Mouse (Mus musculus): ENCODE measurements around the gene Brd3.

Gene Brd3

DNA sequence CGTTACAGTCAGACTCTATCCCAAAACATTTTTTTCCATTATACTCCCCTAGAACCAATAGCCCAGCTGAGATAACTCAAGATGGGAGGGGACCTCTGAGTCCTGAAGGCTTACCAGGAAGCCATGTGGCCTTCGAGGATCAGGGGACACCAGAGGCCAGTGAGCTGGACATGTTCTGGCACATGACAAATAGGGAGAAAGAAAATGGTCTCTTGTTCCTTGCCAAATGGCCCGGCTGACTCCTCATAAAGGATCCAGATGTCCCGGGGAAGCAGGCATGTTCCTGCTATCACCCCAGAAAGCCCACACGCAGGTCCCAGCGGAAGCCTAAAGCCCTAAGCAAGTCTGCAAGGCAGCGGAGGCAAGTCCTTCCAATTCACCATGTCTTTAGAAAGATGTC lies 83.9 kb downstream of the Brd3 start:
- no peak for DNase-seq

DNA sequence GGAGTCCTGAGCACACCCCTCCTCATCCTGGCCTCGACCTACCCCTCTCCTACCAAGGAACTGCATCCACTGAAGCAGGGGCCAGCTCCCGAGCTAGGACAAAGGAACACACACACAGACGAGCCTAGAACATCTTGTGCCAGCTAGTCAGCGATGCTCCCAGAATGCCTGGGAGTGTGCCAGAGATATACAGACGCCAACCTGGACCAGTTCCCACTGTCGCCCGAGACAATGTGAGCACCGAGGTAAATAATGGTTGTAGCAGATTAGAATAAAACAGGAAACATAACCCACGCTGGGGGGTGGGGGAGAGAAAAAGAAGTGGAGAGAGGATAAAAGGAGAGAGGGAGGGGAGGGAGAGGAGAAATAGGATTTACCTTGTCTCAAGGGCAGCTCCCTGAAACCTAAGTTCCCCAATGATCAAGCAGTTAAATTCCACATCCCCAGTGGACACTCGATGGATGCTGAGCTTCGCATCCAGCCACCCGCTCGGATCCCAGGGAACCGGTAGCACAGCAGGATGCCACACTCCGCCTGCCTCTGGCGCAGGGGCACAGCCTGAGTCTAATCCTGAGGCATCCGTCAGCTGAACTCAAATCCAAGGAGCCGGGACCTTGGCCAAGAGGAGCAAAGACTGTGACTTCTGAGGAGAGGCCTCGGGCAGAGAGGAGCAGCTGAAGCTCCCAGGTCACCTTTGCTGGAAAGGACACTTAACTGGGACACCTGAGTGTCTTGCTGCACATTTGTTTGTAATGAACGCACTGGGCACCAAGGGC lies 86.0 kb downstream of the Brd3 start:
- no peak for DNase-seq

DNA sequence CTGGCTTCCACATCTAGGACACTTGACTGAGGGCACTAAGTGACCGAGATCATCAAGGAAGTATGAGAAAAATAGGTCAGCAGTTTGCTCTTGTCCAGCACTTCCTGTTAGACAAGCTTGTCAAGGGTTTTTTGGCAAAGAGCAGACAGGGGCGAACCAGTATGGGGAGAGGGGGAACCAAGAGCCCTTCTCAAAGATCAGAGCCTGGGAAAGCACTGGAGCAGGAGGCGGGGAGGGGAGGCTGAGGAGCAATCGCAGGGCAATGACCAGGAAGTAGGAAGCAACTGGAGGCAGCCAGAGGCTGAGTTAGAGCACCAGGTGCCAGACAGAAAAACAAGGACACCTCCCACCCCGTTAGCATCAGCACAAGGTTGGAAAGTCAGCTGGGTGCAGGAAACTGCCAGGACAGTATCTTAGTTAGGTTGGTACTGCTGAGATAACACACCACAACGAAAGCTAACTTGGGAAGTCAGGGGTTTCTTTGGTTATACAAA lies 88.8 kb downstream of the Brd3 start:
- no peak for DNase-seq

GRCm38 (mm10) chr2:27417648-27418153 lies 89.8 kb downstream of the Brd3 start:
- no peak for DNase-seq

GRCm38 (mm10) chr2:27416425-27416824 lies 91.0 kb downstream of the Brd3 start:
- no peak for DNase-seq

DNA sequence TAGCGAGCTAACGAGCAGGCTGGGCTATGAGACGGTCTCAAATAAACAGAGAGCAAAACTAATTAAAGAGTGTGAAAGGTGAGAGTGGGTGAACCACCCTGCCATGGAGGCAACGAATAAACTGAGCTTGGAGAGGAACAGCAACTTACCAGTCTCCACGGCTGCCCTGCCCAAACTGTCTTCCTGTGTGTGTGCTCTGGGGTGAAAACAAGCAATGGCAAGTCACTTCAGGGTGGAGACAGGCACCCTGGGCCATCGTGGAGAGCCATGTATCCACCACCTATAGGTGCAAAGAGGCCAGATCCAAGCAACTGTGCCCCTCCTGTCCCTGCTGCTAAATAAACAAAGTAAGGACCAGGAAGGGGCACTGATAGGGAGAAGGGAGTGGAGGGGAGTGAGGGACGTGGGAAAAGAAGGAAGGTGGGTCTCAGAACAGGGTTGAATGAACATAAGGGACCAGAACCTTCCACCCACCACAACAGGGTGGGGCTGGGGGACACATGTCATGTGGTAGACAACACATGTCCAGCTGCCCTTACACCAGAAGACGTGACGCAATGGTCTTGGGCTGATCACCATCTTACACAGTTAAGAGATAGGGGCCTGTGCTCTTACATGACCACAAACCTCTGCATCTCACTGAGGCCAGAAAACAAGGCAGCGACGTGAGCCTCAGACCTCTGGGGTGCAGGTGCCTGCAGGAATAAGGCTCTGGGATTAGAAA lies 92.2 kb downstream of the Brd3 start:
- DNase-seq, result peak; percentile 17

GRCm38 (mm10) chr2:27413936-27414657 lies 93.4 kb downstream of the Brd3 start:
- peak; percentile 47 for DNase-seq

- no peak for DNase-seq
Observed at GRCm38 (mm10) chr2:27413582-27413935, 93.9 kb downstream of the Brd3 start.

GRCm38 (mm10) chr2:27412245-27412800 lies 95.1 kb downstream of the Brd3 start:
- no peak for DNase-seq

GRCm38 (mm10) chr2:27411688-27412174 lies 95.7 kb downstream of the Brd3 start:
- peak; percentile 44 for DNase-seq

DNA sequence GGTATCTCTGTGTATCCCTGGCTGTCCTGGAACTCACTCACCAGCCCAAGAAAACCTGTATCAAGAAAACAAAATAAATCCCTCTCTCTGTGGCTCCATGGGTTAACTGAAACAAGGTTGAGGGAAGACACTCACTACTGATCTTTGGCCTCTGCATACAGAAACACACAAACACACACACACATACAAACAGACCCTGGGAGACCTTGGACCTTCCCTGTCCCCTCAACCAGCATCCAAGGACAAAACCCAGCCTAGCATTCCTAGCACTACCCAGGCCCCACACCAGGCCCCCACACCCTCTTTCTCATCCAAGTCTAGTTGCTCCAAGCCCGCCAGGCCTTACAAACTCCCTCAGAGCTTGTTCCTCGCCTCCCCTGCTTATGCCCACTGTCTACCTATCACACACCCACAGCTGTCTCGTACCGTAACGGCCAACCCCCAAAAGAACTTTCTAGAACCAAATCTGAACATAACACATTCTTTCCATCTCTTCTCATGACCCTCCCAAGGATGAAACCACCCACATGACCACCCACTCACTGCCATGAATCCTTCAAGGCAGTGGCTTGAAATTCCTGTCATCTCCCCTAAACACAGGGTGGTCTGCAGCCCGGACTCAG lies 96.8 kb downstream of the Brd3 start:
- DNase-seq, result no peak

DNA sequence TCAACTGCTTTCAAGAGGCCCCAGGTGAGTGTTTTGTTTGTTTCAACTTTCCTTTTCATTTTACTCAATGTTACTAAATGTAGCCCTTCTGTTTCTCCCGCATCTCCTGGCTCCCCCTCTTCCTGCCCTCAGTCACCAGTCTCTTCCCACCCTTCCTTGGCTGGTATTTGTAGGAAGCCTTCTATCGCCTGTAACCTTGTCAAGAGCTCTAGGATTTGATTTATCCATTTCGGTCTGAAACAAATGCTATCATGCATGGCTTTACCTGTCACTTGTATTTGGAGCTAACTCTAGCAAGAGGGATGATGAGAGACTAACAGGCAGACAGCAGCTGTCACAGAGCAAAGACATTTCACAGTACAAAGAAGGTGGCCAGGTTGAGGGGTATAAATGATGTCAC lies 99.3 kb downstream of the Brd3 start:
- DNase-seq, result no peak

DNA sequence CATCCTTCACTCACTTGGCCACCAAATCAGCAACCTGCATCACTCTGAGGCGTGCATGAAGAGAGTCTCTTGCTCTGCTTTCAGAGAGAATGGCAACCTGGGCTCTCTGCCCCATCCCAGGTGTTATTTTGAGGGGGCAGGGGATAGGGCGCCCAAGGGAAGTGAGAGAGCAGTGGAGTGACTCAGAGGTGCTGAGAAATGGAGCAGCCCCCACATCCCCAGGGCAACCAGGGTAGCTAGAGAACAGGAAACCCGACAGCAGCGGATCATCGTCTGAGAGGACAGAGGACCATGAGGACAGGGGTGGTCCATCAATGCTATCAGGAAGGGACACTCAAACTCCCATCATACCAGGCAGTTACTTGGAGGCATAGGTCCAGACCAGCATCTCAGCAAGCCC lies 100.5 kb downstream of the Brd3 start:
- DNase-seq, result no peak

DNA sequence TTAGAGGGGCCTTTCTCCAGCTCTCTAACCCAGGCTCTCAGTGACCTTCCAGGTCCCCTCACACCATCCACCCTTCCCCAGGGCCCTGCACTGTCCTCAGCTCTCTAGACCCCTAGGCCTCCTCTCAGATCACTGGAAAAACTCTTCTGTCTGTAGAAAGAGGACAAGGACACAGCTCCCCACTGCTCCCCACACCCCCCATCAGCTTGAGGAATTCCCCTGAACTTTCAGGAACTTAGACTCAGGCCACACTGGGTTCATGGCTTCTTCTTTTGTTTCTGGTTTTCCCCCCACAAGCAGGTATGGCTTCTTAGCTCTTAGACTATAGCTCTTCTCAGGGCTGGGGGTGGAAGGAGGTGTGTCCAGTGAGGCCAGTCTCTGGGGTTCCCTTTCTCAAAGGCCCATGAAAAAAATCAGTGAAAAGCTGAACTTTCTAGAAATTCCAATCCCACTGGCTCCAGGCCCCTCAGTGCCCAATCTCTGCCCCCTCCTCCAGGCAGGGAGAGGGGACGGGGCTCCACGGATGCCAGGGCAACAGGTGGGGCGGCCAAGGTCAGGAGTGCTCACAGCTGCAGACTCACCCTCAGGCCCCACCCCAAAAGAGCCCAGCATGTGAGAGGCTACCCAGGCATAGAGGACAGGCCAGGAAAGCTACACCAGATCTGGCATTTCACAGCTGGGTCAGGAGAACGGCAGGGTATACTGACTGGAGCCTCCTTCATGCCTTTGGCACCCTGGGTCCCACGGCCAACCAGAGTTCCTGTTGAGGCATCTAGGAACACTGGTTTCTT lies 102.2 kb downstream of the Brd3 start:
- no peak for DNase-seq

DNA sequence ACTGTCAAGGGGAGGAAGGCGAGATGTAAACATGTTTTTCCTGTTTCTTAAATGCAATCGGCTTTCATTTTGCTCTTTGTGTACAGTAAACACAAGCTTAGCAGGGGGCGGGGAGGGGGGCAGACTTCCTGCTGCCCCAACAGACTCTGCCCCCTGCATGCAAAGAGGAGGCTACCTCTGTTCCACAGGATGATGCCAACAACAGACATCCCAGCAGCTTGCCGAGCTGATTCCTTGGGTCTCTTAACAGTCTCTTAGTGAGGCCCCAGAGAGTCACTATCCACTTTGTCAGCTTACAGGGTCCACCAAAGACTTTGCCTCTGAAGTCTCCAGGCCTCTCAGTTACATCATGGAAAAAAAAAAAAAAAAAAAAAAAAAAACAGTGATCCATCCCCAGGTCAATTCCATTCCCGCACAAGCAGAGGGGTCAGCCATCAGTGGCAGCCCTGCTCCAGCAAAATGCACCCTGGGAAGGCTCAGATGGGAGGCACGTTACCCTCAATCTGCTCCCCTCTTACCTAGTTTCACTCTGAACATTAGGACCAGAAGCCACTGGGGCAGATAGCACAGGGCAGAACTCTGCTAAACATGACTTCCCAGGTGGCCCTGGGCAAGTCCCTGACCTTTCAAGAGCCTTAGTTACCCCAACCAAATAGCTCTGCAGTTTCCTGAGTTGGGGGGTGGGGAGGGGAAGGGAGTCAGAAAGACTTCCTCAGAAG lies 102.9 kb downstream of the Brd3 start:
- DNase-seq, result peak; percentile 20

- no peak for DNase-seq
Observed at GRCm38 (mm10) chr2:27401544-27401943, 105.9 kb downstream of the Brd3 start.

GRCm38 (mm10) chr2:27400083-27400482 lies 107.4 kb downstream of the Brd3 start:
- DNase-seq, result no peak

DNA sequence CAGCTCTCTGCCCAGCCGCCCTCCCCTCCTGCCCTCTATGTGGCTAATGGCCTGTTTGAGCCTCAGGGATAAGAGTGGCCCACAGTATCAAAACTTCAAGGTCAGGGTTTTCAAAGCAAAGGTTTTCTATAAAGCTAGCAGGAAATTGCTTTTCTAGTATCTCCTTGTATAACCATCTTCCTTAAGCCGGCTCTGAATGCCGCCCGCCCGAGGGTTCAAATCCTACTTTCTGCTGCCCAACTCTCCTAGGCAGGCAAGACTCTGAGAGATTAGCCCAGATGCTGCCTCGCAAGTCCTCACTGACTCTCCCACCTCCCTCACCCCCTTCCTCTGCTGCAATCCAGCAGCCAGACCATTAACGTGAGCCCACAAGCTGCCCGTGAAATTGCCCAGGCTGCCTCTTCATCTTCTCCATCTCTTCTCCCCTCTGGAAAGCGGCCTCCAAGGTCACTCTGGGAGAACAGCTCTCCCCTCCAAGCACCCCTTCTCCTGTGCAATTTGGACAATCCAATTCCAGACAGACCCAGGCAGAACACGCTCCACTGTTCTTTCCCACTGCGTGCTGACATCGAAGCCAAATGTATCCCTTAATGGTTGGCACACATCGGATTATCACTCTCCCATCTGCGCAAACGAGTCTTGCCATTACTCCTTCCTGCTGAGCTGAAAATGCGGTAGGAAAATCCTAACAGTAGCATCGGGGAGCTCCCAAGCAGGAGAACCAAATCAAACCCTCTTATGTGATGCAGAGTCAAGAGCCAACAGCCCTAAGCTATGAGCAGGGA lies 110.6 kb downstream of the Brd3 start:
- DNase-seq, result no peak
